Mouse (Mus musculus) stomach, embryonic 14.5 days (tissue): Measurements from ENCODE around the gene Mbnl1. TPM values are rescaled to one million over a fixed set of nuclear protein-coding genes. Genes with fewer than 3 reads are reported as not detected.

Experiments used
- ATAC-seq: fragments of 200-750 bp; cut with Nextera tagmentation; 2 replicates; pipeline ENCODE4 v1.8.0; 2017; ENCODE audit warnings: low read depth, moderate TSS enrichment; ENCODE audit not compliant: insufficient number of reproducible peaks, insufficient read depth, low FRiP score
- H3K27ac ChIP-seq: fragments of 300-500 bp; sonication (generic); 2 replicates; pipeline ENCODE4 v1.5.1; 2014; ENCODE audit warnings: mild to moderate bottlenecking, low read length, moderate library complexity, mixed read lengths
- H3K27me3 ChIP-seq: fragments of 300-500 bp; sonication (generic); 2 replicates; pipeline ENCODE4 v1.6.1; 2014; ENCODE audit warnings: low read length, control low read depth, mixed read lengths; ENCODE audit not compliant: control insufficient read depth, insufficient read depth
- H3K36me3 ChIP-seq: fragments of 300-500 bp; sonication (generic); 2 replicates; pipeline ENCODE4 v1.6.1; 2014; ENCODE audit warnings: mild to moderate bottlenecking, control low read depth, low read length, moderate library complexity, mixed read lengths; ENCODE audit not compliant: control insufficient read depth, insufficient read depth
- H3K4me1 ChIP-seq: fragments of 300-500 bp; sonication (generic); 2 replicates; pipeline ENCODE4 v1.6.1; 2014; ENCODE audit warnings: low read length, control low read depth, mixed read lengths; ENCODE audit not compliant: control insufficient read depth, insufficient read depth
- H3K4me2 ChIP-seq: fragments of 300-500 bp; sonication (generic); replicated peaks from 2 replicates; pipeline ENCODE4 v1.6.1; 2014; ENCODE audit warnings: low read depth, low read length, control low read depth
- H3K4me3 ChIP-seq: fragments of 300-500 bp; sonication (generic); 2 replicates; pipeline ENCODE4 v1.5.1; 2014; ENCODE audit warnings: low read depth, low read length, control low read depth
- H3K9ac ChIP-seq: fragments of 300-500 bp; sonication (generic); replicated peaks from 2 replicates; pipeline ENCODE4 v1.6.1; 2014; ENCODE audit warnings: low read depth, mild to moderate bottlenecking, control low read depth, low read length, moderate library complexity, mixed read lengths
- H3K9me3 ChIP-seq: fragments of 300-500 bp; sonication (generic); 2 replicates; pipeline ENCODE4 v1.6.1; 2016; ENCODE audit warnings: low read depth, low read length, control low read depth; ENCODE audit not compliant: control insufficient read depth
- WGBS: fragments of 180-500 bp; shearing (Covaris S2); extraction: QIAGEN DNeasy Blood & Tissue Kit; methylation state at CpG from one replicate; pipeline ENCODE4 v1.1.7; 2014; 5-methylcytosine and 5-hydroxymethylcytosine counted together
- polyA plus RNA-seq: library from polyadenylated mRNA; unstranded; fragments of >200 nt; fragmentation: Nextera tagmentation; extraction: Ambion mirVana; gene quantifications from 2 replicates; pipeline ENCODE4 v1.2.1, GENCODE M21; 2014

The Mbnl1 gene
- polyA plus RNA-seq, 1 experiment from 2014 or later, result 151 TPM

GRCm38 (mm10) chr3:60558252-60558862 lies 85.7 kb downstream of the Mbnl1 start:
- Histone ChIP-seq H3K9me3 (no peaks in the 10 kb centered on the region), H3K4me3 (no peak overlapping the region), H3K27ac (no peak overlapping the region), H3K4me2 (no peak overlapping the region), H3K9ac (no peak overlapping the region), H3K36me3 (no peaks in the 10 kb centered on the region), H3K4me1 (peaks cover 3% of the 10 kb centered on the region; the same call in 1 of the 2 replicates), H3K27me3 (no peaks in the 10 kb centered on the region)
- WGBS, result 71% methylated on average over 7 of the region's 7 CpGs
- no peak for ATAC-seq

- Histone ChIP-seq H3K4me2 (no peak overlapping the region), H3K9me3 (no peaks in the 10 kb centered on the region), H3K36me3 (no peaks in the 10 kb centered on the region), H3K27ac (no peak overlapping the region), H3K4me3 (no peak overlapping the region), H3K4me1 (peaks cover 3% of the 10 kb centered on the region; the same call in 1 of the 2 replicates), H3K27me3 (no peaks in the 10 kb centered on the region), H3K9ac (no peak overlapping the region)
- no peak for ATAC-seq
- 77% methylated on average over 2 of the region's 2 CpGs for WGBS
Measured at GRCm38 (mm10) chr3:60559762-60560161, 87.1 kb downstream of the Mbnl1 start.

- Histone ChIP-seq H3K4me2 (no peak overlapping the region), H3K27ac (no peak overlapping the region), H3K9ac (no peak overlapping the region), H3K4me3 (no peak overlapping the region), H3K4me1 (peaks cover 3% of the 10 kb centered on the region; the same call in 1 of the 2 replicates), H3K36me3 (no peaks in the 10 kb centered on the region), H3K9me3 (no peaks in the 10 kb centered on the region), H3K27me3 (no peaks in the 10 kb centered on the region)
- ATAC-seq, result 0 out of 2 replicates have a peak, but pooled peaks have one; percentile 33
- 44% methylated on average over 10 of the region's 10 CpGs for WGBS
Measured at GRCm38 (mm10) chr3:60563529-60564243, 91.1 kb downstream of the Mbnl1 start.

DNA sequence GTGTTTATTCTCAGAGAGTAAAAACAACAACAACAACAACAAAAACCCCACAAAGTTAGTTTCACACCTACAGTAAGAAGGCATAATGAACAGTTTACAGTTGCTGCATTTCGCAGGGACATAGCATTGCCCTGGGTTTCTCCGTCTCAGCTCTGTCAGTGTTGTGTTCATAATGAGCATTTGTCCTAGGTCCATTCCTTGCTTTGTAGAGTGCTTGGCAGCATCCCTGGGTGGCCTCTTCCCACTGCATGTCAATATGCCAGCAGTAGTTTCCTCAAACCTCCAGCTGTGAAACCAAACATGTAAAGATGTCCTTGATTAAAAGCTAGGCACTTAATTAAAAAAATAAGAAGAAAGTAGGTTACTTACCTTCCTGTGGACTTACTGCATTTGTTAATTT lies 91.6 kb downstream of the Mbnl1 start:
- 79% methylated on average over 2 of the region's 2 CpGs for WGBS
- Histone ChIP-seq H3K9me3 (no peaks in the 10 kb centered on the region), H3K9ac (no peak overlapping the region), H3K27ac (no peak overlapping the region), H3K4me2 (no peak overlapping the region), H3K4me3 (no peak overlapping the region), H3K36me3 (no peaks in the 10 kb centered on the region), H3K4me1 (peaks cover 3% of the 10 kb centered on the region; the same call in 1 of the 2 replicates), H3K27me3 (no peaks in the 10 kb centered on the region)
- ATAC-seq, result no peak

DNA sequence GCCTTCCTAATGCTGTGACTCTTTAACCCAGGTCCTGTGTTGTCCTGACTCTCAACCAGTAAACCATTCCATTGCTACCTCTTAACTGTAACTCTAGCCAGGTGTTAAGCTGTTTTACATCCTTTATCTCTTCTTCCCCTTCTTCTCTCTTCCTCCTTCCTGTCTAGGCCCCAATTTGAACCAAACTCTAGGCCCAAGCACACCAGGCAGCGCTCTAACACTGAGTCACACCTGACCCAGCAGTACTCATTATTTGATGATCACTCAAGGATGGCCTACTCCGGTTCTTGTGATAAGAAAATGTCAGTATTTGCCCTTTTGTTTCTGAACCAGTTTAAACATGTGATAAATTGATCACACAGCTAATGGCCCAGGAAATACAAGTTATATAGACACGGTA lies 92.6 kb downstream of the Mbnl1 start:
- Histone ChIP-seq H3K27me3 (no peaks in the 10 kb centered on the region), H3K36me3 (no peaks in the 10 kb centered on the region), H3K4me2 (no peak overlapping the region), H3K4me3 (no peak overlapping the region), H3K4me1 (peaks cover 7% of the 10 kb centered on the region; the same call in 1 of the 2 replicates), H3K9ac (no peak overlapping the region), H3K27ac (no peak overlapping the region), H3K9me3 (no peaks in the 10 kb centered on the region)
- ATAC-seq, result no peak
- WGBS, result 77% methylated on average over 3 of the region's 3 CpGs

DNA sequence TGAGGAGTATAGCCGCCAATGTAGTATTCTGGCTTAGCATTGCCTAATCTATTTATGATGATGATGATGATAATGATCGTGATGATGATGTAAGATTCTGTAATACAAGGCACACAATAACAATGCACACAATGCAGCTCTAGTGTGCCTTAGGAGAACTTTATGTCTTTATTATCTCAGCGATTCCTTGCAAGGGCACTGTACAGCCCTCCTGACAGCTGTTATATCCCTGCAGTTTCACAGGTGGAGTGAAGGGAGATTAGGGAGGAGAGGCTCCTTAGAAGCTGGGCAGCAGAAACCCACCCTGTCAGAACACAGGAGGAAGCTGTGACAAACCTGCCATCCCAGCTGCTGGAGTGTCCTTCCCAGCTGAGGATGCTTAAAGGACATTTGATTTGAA lies 93.3 kb downstream of the Mbnl1 start:
- H3K4me1 ChIP-seq, result peaks cover 12% of the 10 kb centered on the region; the same call in 1 of the 2 replicates
- no peak overlapping the region for H3K27ac ChIP-seq
- no peak overlapping the region for H3K9ac ChIP-seq
- H3K36me3 ChIP-seq, result no peaks in the 10 kb centered on the region
- 82% methylated on average over 3 of the region's 3 CpGs for WGBS
- no peak overlapping the region for H3K4me3 ChIP-seq
- H3K9me3 ChIP-seq, result no peaks in the 10 kb centered on the region
- no peaks in the 10 kb centered on the region for H3K27me3 ChIP-seq
- no peak for ATAC-seq
- H3K4me2 ChIP-seq, result no peak overlapping the region

DNA sequence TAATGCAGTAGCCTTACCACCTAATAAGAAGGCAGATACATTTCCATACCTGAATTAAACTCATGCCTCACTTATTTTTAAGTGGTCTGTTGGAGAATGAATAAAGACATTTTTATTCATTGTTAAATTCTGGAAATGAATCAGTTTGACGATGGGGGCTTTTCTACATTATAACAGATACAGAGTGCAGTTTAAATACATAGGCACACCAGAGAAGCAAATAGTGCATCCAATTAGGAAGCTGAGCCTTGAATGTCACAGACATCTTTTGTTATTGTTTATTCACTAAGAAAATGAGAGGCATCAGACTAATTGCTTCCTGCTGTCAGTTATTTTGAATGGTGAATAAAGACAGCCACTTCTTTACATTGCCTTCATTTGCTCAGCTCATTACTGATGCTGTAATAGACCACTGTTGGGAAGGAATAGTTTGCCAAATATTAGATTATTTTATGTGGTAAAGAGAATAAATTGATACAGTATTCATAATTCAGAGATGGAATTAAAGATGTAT lies 95.6 kb downstream of the Mbnl1 start:
- Histone ChIP-seq H3K27ac (no peak overlapping the region), H3K36me3 (no peaks in the 10 kb centered on the region), H3K4me2 (no peak overlapping the region), H3K9me3 (no peaks in the 10 kb centered on the region), H3K4me1 (0 out of 2 replicates have a peak, but pooled peaks cover 9% of the 10 kb centered on the region), H3K4me3 (no peak overlapping the region), H3K27me3 (no peaks in the 10 kb centered on the region), H3K9ac (no peak overlapping the region)
- no peak for ATAC-seq
- WGBS, result 73% methylated on average over 1 of the region's 1 CpGs

DNA sequence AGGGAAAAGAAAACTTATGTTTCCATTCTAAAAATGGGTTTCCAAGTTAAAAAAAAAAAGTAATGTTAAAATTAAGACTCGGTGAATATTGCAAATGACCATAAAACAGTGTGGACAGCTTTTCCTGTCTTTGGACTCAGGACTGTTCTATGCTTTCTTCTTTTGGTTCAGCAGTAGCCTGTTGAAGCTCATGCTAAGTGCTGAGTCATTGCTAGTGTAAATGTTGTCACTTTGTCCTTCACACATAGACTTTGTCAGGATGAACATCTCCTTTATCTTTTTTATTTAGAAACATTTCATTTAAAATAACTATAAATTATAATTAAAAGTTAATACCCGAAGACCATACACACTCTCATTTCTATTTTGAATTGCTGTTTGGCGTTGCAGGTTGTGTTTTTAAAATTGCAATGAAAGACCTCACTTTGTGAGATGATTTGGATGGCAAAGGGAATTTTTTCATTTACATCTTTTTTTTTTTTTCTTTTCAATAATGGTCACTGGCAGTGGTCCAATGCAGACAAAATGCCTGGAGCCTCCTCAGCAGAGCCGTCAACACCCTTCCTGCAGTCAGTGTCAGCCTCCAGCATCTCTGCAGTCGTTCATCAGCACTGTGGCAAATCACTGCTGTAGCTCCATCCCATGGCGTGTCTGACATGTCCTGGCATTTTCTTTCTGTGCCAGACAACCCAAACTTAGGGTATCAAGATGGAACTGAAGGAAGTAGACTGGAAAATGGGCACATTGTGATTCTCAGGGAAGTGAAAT lies 96.4 kb downstream of the Mbnl1 start:
- 56% methylated on average over 6 of the region's 6 CpGs for WGBS
- H3K4me3 ChIP-seq, result no peak overlapping the region
- no peaks in the 10 kb centered on the region for H3K9me3 ChIP-seq
- H3K9ac ChIP-seq, result no peak overlapping the region
- no peak for ATAC-seq
- no peaks in the 10 kb centered on the region for H3K36me3 ChIP-seq
- peaks cover 10% of the 10 kb centered on the region; the same call in 1 of the 2 replicates for H3K4me1 ChIP-seq
- no peak overlapping the region for H3K4me2 ChIP-seq
- H3K27me3 ChIP-seq, result no peaks in the 10 kb centered on the region
- H3K27ac ChIP-seq, result no peak overlapping the region
